Mouse (Mus musculus) neural tube, embryonic 12.5 days (tissue): ENCODE results near the gene Adssl1. TPM values are rescaled to one million over a fixed set of nuclear protein-coding genes. Genes with fewer than 3 reads are reported as not detected.
A peak's percentile ranks its signal among the peaks of the same experiment; 100 is the strongest.

Source experiments
- ATAC-seq: fragments of 200-750 bp; cut with Nextera tagmentation; 2 replicates; pipeline ENCODE4 v1.8.0; 2017; ENCODE audit warnings: low read depth, mild to moderate bottlenecking, moderate TSS enrichment, moderate library complexity; ENCODE audit not compliant: low FRiP score
- H3K27ac ChIP-seq: fragments of 300-500 bp; sonication (generic); 2 replicates; pipeline ENCODE4 v1.5.1; 2016
- H3K27me3 ChIP-seq: fragments of 300-500 bp; sonication (generic); replicated peaks from 2 replicates; pipeline ENCODE4 v1.6.1; 2016; ENCODE audit warnings: mild to moderate bottlenecking
- H3K36me3 ChIP-seq: fragments of 300-500 bp; sonication (generic); 2 replicates; pipeline ENCODE4 v1.6.1; 2016; ENCODE audit warnings: mild to moderate bottlenecking
- H3K4me1 ChIP-seq: fragments of 300-500 bp; sonication (generic); 2 replicates; pipeline ENCODE4 v1.6.1; 2016
- H3K4me2 ChIP-seq: fragments of 300-500 bp; sonication (generic); replicated peaks from 2 replicates; pipeline ENCODE4 v1.6.1; 2016; ENCODE audit warnings: mild to moderate bottlenecking
- H3K4me3 ChIP-seq: fragments of 300-500 bp; sonication (generic); 2 replicates; pipeline ENCODE4 v1.5.1; 2016
- H3K9ac ChIP-seq: fragments of 300-500 bp; sonication (generic); 2 replicates; pipeline ENCODE4 v1.6.1; 2016; ENCODE audit warnings: mild to moderate bottlenecking
- H3K9me3 ChIP-seq: fragments of 300-500 bp; sonication (generic); 2 replicates; pipeline ENCODE4 v1.6.1; 2016; ENCODE audit warnings: mild to moderate bottlenecking
- WGBS: fragments of 180-500 bp; shearing (Covaris S2); methylation state at CpG from one replicate; pipeline ENCODE4 v1.1.7; 2016; 5-methylcytosine and 5-hydroxymethylcytosine counted together
- polyA plus RNA-seq: library from polyadenylated mRNA; unstranded; fragments of >200 nt; fragmentation: Nextera tagmentation; extraction: Ambion mirVana; gene quantifications from 2 replicates; pipeline ENCODE4 v1.2.1, GENCODE M21; 2016

Adssl1 gene
- polyA plus RNA-seq, 1 experiment from 2014 or later: 3.7 TPM

- H3K4me1 ChIP-seq: peaks cover 8% of the 10 kb centered on the region
- no peak overlapping the region for H3K9ac ChIP-seq
- H3K27me3 ChIP-seq: peaks cover 4% of the 10 kb centered on the region; the same call in 1 of the 2 replicates
- H3K9me3 ChIP-seq: no peaks in the 10 kb centered on the region
- no peaks in the 10 kb centered on the region for H3K36me3 ChIP-seq
- no peak overlapping the region for H3K27ac ChIP-seq
- no peak overlapping the region for H3K4me2 ChIP-seq
- no peak overlapping the region for H3K4me3 ChIP-seq
- ATAC-seq: no peak
- WGBS: 80% methylated on average over 9 of the region's 9 CpGs
Measured at GRCm38 (mm10) chr12:112596454-112596853, 23.4 kb upstream of the Adssl1 start.

- H3K4me2 ChIP-seq: no peak overlapping the region
- WGBS: 80% methylated on average over 14 of the region's 14 CpGs
- no peaks in the 10 kb centered on the region for H3K9me3 ChIP-seq
- H3K4me1 ChIP-seq: peaks cover 8% of the 10 kb centered on the region
- H3K4me3 ChIP-seq: no peak overlapping the region
- peaks cover 3% of the 10 kb centered on the region; the same call in 1 of the 2 replicates for H3K27me3 ChIP-seq
- no peak for ATAC-seq
- H3K27ac ChIP-seq: no peak overlapping the region
- H3K36me3 ChIP-seq: no peaks in the 10 kb centered on the region
- no peak overlapping the region for H3K9ac ChIP-seq
Measured at GRCm38 (mm10) chr12:112596891-112597500, 22.8 kb upstream of the Adssl1 start.

DNA sequence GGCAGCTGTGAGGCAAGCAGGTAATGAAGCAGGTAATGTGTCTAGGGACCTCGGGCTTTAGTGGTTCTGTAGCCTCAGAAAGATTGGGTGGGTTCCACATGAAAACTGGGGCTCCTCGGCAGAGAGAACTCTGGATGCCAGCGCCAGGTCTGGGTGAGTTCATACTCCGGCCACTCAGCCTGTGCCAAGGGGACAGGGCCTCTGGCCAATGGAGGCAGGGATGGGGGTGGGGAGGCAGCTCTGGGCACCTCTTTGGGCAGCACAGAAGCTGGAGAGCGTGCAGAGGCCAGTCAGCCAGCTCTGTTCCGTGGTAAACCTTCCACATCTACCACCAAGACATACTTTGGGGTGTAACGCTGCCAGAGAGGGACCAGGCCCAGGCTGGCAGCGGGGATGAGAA lies 22.2 kb upstream of the Adssl1 start:
- Histone ChIP-seq H3K4me3 (no peak overlapping the region), H3K27ac (no peak overlapping the region), H3K4me2 (no peak overlapping the region), H3K9me3 (no peaks in the 10 kb centered on the region), H3K36me3 (no peaks in the 10 kb centered on the region), H3K27me3 (no peaks in the 10 kb centered on the region), H3K4me1 (peaks cover 8% of the 10 kb centered on the region), H3K9ac (no peak overlapping the region)
- WGBS: 83% methylated on average over 8 of the region's 8 CpGs
- ATAC-seq: no peak

DNA sequence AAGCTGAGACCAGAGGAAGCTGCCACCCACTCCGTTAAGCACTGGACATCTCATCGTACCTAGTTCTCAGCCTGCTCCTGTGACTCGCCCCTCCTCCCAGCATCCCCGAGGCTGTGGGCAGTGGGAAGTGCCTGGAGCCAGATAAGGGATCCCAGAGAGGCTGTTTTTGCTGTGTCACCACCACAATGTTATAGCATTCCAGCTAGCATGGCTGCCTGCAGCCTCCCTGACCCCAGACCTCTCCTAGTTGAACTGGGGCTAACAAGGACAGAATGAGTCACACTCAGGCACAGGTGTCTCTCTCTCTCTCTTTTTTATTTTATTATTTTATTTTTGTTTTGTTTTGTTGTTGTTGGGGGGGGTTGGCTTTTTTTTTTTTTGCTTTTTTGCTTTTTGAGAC lies 20.6 kb upstream of the Adssl1 start:
- 58% methylated on average over 4 of the region's 4 CpGs for whole genome bisulfite sequencing
- Histone ChIP-seq H3K36me3 (no peaks in the 10 kb centered on the region), H3K4me2 (no peak overlapping the region), H3K4me3 (no peak overlapping the region), H3K4me1 (peaks cover 8% of the 10 kb centered on the region), H3K27me3 (no peaks in the 10 kb centered on the region), H3K9ac (no peak overlapping the region), H3K9me3 (no peaks in the 10 kb centered on the region), H3K27ac (no peak overlapping the region)
- no peak for ATAC-seq

- Histone ChIP-seq H3K27ac (no peak overlapping the region), H3K4me2 (no peak overlapping the region), H3K27me3 (no peaks in the 10 kb centered on the region), H3K36me3 (no peaks in the 10 kb centered on the region), H3K9me3 (no peaks in the 10 kb centered on the region), H3K9ac (no peak overlapping the region), H3K4me1 (peaks cover 4% of the 10 kb centered on the region; the same call in 1 of the 2 replicates), H3K4me3 (no peak overlapping the region)
- no peak for ATAC-seq
- WGBS: 83% methylated on average over 30 of the region's 30 CpGs
Measured at GRCm38 (mm10) chr12:112599942-112600611, 19.8 kb upstream of the Adssl1 start.

DNA sequence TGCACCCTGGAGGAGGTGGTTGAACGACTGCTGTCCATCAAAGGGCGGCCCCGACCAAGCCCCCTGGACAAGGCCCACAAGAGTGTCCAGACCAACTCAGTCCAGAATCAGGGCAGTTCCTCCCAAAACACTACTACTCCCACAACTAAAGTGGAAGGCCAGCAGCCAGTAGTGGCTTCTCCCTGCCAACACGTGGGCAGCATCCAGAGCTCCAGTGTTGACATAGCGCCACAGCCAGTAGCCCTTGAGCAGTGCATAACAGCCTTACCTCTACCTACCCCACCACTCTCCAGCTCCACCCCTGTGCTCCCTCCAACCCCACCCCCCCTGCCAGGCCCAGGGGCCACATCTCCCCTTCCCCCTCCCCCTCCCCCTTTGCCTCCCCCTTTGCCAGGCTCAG lies 15.8 kb upstream of the Adssl1 start:
- Histone ChIP-seq H3K4me2 (no peak overlapping the region), H3K9ac (no peak overlapping the region), H3K9me3 (no peaks in the 10 kb centered on the region), H3K27ac (no peak overlapping the region), H3K4me3 (no peak overlapping the region), H3K27me3 (no peaks in the 10 kb centered on the region), H3K4me1 (peaks cover 5% of the 10 kb centered on the region; the same call in 1 of the 2 replicates), H3K36me3 (no peaks in the 10 kb centered on the region)
- no peak for ATAC-seq
- 87% methylated on average over 5 of the region's 5 CpGs for WGBS

GRCm38 (mm10) chr12:112604709-112605649 lies 14.9 kb upstream of the Adssl1 start:
- H3K9ac ChIP-seq: no peak overlapping the region
- H3K4me1 ChIP-seq: peaks cover 5% of the 10 kb centered on the region; the same call in 1 of the 2 replicates
- no peak overlapping the region for H3K4me2 ChIP-seq
- no peak overlapping the region for H3K27ac ChIP-seq
- no peaks in the 10 kb centered on the region for H3K27me3 ChIP-seq
- H3K9me3 ChIP-seq: no peaks in the 10 kb centered on the region
- no peaks in the 10 kb centered on the region for H3K36me3 ChIP-seq
- WGBS: 66% methylated on average over 20 of the region's 20 CpGs
- H3K4me3 ChIP-seq: no peak overlapping the region
- ATAC-seq: peak; percentile 69

- H3K27me3 ChIP-seq: no peaks in the 10 kb centered on the region
- ATAC-seq: peak; percentile 61; the same call in 1 of the 2 replicates
- H3K36me3 ChIP-seq: no peaks in the 10 kb centered on the region
- H3K9me3 ChIP-seq: no peaks in the 10 kb centered on the region
- no peak overlapping the region for H3K4me3 ChIP-seq
- H3K4me2 ChIP-seq: no peak overlapping the region
- 47% methylated on average over 6 of the region's 6 CpGs for WGBS
- no peak overlapping the region for H3K27ac ChIP-seq
- peaks cover 5% of the 10 kb centered on the region; the same call in 1 of the 2 replicates for H3K4me1 ChIP-seq
- H3K9ac ChIP-seq: no peak overlapping the region
Measured at GRCm38 (mm10) chr12:112605766-112606165, 14.1 kb upstream of the Adssl1 start.

- 79% methylated on average over 6 of the region's 6 CpGs for WGBS
- no peaks in the 10 kb centered on the region for H3K36me3 ChIP-seq
- H3K27ac ChIP-seq: no peak overlapping the region
- no peaks in the 10 kb centered on the region for H3K9me3 ChIP-seq
- H3K4me2 ChIP-seq: no peak overlapping the region
- H3K27me3 ChIP-seq: no peaks in the 10 kb centered on the region
- peaks cover 5% of the 10 kb centered on the region; the same call in 1 of the 2 replicates for H3K4me1 ChIP-seq
- no peak overlapping the region for H3K4me3 ChIP-seq
- H3K9ac ChIP-seq: no peak overlapping the region
- ATAC-seq: no peak
Measured at GRCm38 (mm10) chr12:112606998-112607397, 12.8 kb upstream of the Adssl1 start.

DNA sequence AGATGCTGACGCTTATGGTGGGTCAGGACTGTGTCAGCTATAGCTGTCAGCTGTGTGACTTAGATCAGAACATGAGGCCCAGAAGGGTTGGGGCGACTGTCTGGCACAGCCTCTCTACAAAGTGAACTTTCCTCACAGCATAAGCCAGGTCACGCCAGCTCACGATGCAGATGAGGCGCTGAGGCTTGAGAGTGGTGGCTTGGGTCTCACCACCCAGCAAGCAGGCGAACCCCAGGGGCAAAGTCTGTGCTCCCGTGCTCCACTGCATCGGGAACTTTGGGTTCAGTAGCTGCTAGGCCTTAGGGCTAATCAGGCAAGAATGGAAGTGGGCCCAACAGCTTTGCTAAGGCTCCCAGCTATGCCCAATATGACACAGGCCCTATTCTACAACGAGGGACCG lies 10.8 kb upstream of the Adssl1 start:
- no peaks in the 10 kb centered on the region for H3K36me3 ChIP-seq
- WGBS: 91% methylated on average over 10 of the region's 10 CpGs
- no peaks in the 10 kb centered on the region for H3K9me3 ChIP-seq
- ATAC-seq: no peak
- H3K4me1 ChIP-seq: peaks cover 5% of the 10 kb centered on the region; the same call in 1 of the 2 replicates
- H3K27ac ChIP-seq: no peak overlapping the region
- no peak overlapping the region for H3K4me3 ChIP-seq
- H3K27me3 ChIP-seq: no peaks in the 10 kb centered on the region
- no peak overlapping the region for H3K4me2 ChIP-seq
- no peak overlapping the region for H3K9ac ChIP-seq

GRCm38 (mm10) chr12:112616668-112617067 lies 3.2 kb upstream of the Adssl1 start:
- Histone ChIP-seq H3K27me3 (peaks cover 34% of the 10 kb centered on the region), H3K4me3 (no peak overlapping the region), H3K9me3 (no peaks in the 10 kb centered on the region), H3K4me1 (peaks cover 18% of the 10 kb centered on the region), H3K9ac (no peak overlapping the region), H3K36me3 (no peaks in the 10 kb centered on the region), H3K4me2 (no peak overlapping the region), H3K27ac (no peak overlapping the region)
- 56% methylated on average over 9 of the region's 9 CpGs for WGBS
- no peak for ATAC-seq

DNA sequence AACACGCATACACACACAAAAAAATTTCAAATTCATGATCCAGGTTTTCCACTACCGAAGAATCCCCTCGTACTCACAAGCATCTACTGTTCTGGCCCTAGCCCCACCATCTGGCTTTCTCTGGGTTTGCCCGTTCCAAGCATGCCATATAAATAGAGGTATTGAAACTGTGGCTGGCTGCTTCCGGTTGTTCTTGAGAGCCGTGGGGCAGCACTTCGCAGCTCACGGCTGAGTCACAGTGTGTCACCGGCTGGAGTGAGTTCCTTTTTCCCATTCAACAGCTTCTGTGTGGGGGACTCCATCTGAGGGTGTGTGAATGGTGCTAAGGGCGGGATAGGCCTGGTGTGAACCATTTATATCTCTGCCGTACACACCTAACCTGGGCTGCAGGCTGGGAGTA lies 2.7 kb upstream of the Adssl1 start:
- no peaks in the 10 kb centered on the region for H3K36me3 ChIP-seq
- no peak overlapping the region for H3K27ac ChIP-seq
- H3K4me1 ChIP-seq: peaks cover 18% of the 10 kb centered on the region
- H3K4me3 ChIP-seq: no peak overlapping the region
- H3K9ac ChIP-seq: no peak overlapping the region
- WGBS: 85% methylated on average over 11 of the region's 11 CpGs
- no peak for ATAC-seq
- no peak overlapping the region for H3K4me2 ChIP-seq
- no peaks in the 10 kb centered on the region for H3K9me3 ChIP-seq
- H3K27me3 ChIP-seq: peaks cover 39% of the 10 kb centered on the region
